In genomic region chr2:91978547-91978946, GRCm38 (mm10) we compare ENCODE assay signal across 18 mouse cellular contexts. TPM values are rescaled to one million over a fixed set of nuclear protein-coding genes. Genes with fewer than 3 reads are reported as not detected.
DNase-seq lines count a peak whose midpoint lies in the region; ATAC-seq and TF ChIP-seq lines count a peak whose summit lies in the region.
"Had no signal": no experiment of that assay in that cellular context is flagged by ENCODE, and none has a peak within 500 bp of the region (broad histone marks: within the 10 kb centered on the region; RNA-seq: fewer than 3 reads in every experiment).

No protein-coding gene starts in this region.

- no peak for DNase-seq in forebrain, embryonic 10.5 days (ENCODE audit: extremely low spot score, low spot score)
- DNase-seq in forebrain, embryonic 11.5 days (ENCODE audit: low spot score) = no peak
- DNase-seq in hindbrain, embryonic 11.5 days (ENCODE audit: low spot score) = no peak
- no peak for DNase-seq in stomach, postnatal 0 days (ENCODE audit: low spot score)
- DNase-seq in gastrocnemius, postnatal 36 days = no peak
- DNase-seq in spleen, adult 18-20 months = no peak
- DNase-seq: adrenal gland, adult 2 months; cerebellum, postnatal 10 days; kidney, adult 2 months; liver, embryonic 13.5 days had no signal

- TF ChIP-seq CTCF in stomach, postnatal 0 days (IDR thresholded peaks at IDR 0.05; ENCODE audit: low read depth) = no peak

- WGBS in forebrain, embryonic 10.5 days = 50% methylated on average over 2 of the region's 2 CpGs
- 30% methylated on average over 2 of the region's 2 CpGs for WGBS in forebrain, embryonic 11.5 days
- 31% methylated on average over 2 of the region's 2 CpGs for WGBS in hindbrain, embryonic 13.5 days
- WGBS in hindbrain, embryonic 11.5 days = 26% methylated on average over 2 of the region's 2 CpGs
- 17% methylated on average over 2 of the region's 2 CpGs for WGBS in stomach, embryonic 14.5 days
- WGBS in stomach, postnatal 0 days = 18% methylated on average over 2 of the region's 2 CpGs

- no peak overlapping the region for H3K9ac ChIP-seq in forebrain, embryonic 11.5 days (ENCODE audit: low read length)
- no peak overlapping the region for H3K9ac ChIP-seq in hindbrain, embryonic 13.5 days
- no peak overlapping the region for H3K9ac ChIP-seq in hindbrain, embryonic 11.5 days (ENCODE audit: low read depth, low read length)
- H3K9ac ChIP-seq in stomach, embryonic 14.5 days (replicated peaks; ENCODE audit: low read depth, low read length) = no peak overlapping the region
- no peak overlapping the region for H3K9ac ChIP-seq in stomach, postnatal 0 days (ENCODE audit: low read length)
- H3K9ac ChIP-seq: liver, embryonic 13.5 days had no signal

- no peak overlapping the region for H3K4me2 ChIP-seq in forebrain, embryonic 11.5 days (ENCODE audit: low read depth, low read length, severe bottlenecking)
- H3K4me2 ChIP-seq in hindbrain, embryonic 13.5 days = no peak overlapping the region
- H3K4me2 ChIP-seq in hindbrain, embryonic 11.5 days (replicated peaks; ENCODE audit: low read depth, low read length) = no peak overlapping the region
- no peak overlapping the region for H3K4me2 ChIP-seq in stomach, embryonic 14.5 days (replicated peaks; ENCODE audit: low read depth, low read length)
- no peak overlapping the region for H3K4me2 ChIP-seq in stomach, postnatal 0 days (replicated peaks; ENCODE audit: low read depth)
- H3K4me2 ChIP-seq: liver, embryonic 13.5 days had no signal

- TF ChIP-seq EP300 in stomach, postnatal 0 days (optimal IDR thresholded peaks at IDR 0.05) = no peak

- peaks cover 71% of the 10 kb centered on the region for H3K4me1 ChIP-seq in forebrain, embryonic 10.5 days
- peaks cover 8% of the 10 kb centered on the region; the same call in 1 of the 2 replicates for H3K4me1 ChIP-seq in forebrain, embryonic 11.5 days (replicated peaks; ENCODE audit: control insufficient read depth, insufficient read depth, low read length)
- peaks cover 38% of the 10 kb centered on the region for H3K4me1 ChIP-seq in hindbrain, embryonic 13.5 days (replicated peaks)
- H3K4me1 ChIP-seq in hindbrain, embryonic 11.5 days (replicated peaks; ENCODE audit: control insufficient read depth, insufficient read depth, low read length) = peaks cover 12% of the 10 kb centered on the region
- H3K4me1 ChIP-seq in stomach, embryonic 14.5 days (ENCODE audit: control insufficient read depth, insufficient read depth, low read length) = peaks cover 20% of the 10 kb centered on the region
- H3K4me1 ChIP-seq in stomach, postnatal 0 days (replicated peaks; ENCODE audit: control insufficient read depth, insufficient read depth) = 0 out of 2 replicates have a peak, but pooled peaks cover 4% of the 10 kb centered on the region

- no peaks in the 10 kb centered on the region for H3K36me3 ChIP-seq in forebrain, embryonic 10.5 days (replicated peaks)
- H3K36me3 ChIP-seq in forebrain, embryonic 11.5 days (ENCODE audit: control insufficient read depth, insufficient read depth, low read length) = no peaks in the 10 kb centered on the region
- H3K36me3 ChIP-seq in hindbrain, embryonic 13.5 days = no peaks in the 10 kb centered on the region
- H3K36me3 ChIP-seq in hindbrain, embryonic 11.5 days (ENCODE audit: control insufficient read depth, insufficient read depth, low read length) = no peaks in the 10 kb centered on the region
- H3K36me3 ChIP-seq in stomach, embryonic 14.5 days (ENCODE audit: control insufficient read depth, insufficient read depth, low read length) = peaks cover 8% of the 10 kb centered on the region
- no peaks in the 10 kb centered on the region for H3K36me3 ChIP-seq in stomach, postnatal 0 days (ENCODE audit: control insufficient read depth, insufficient read depth, low read length)
- H3K36me3 ChIP-seq: liver, embryonic 13.5 days had no signal

- no peak for ATAC-seq in forebrain, embryonic 11.5 days (replicated peaks; ENCODE audit: low FRiP score)
- peak; percentile 12; the same call in 1 of the 2 replicates for ATAC-seq in hindbrain, embryonic 13.5 days (ENCODE audit: low FRiP score)
- ATAC-seq in hindbrain, embryonic 11.5 days (ENCODE audit: low FRiP score) = no peak
- ATAC-seq in stomach, embryonic 14.5 days (ENCODE audit: insufficient number of reproducible peaks, insufficient read depth, low FRiP score, low read depth) = peak; percentile 34; the same call in 1 of the 2 replicates
- ATAC-seq in stomach, postnatal 0 days (ENCODE audit: low FRiP score, low TSS enrichment) = no peak

- no peaks in the 10 kb centered on the region for H3K9me3 ChIP-seq in forebrain, embryonic 10.5 days
- no peaks in the 10 kb centered on the region for H3K9me3 ChIP-seq in forebrain, embryonic 11.5 days (ENCODE audit: control insufficient read depth, low read length)
- H3K9me3 ChIP-seq in hindbrain, embryonic 13.5 days = no peaks in the 10 kb centered on the region
- no peaks in the 10 kb centered on the region for H3K9me3 ChIP-seq in hindbrain, embryonic 11.5 days (ENCODE audit: control insufficient read depth, low read length)
- H3K9me3 ChIP-seq in stomach, embryonic 14.5 days (ENCODE audit: control insufficient read depth, low read depth, low read length) = no peaks in the 10 kb centered on the region
- no peaks in the 10 kb centered on the region for H3K9me3 ChIP-seq in stomach, postnatal 0 days (ENCODE audit: control insufficient read depth, low read length)
- H3K9me3 ChIP-seq: liver, embryonic 13.5 days had no signal

- 0 out of 2 replicates have a peak overlapping the region, but pooled peaks have one; percentile 40 for H3K27ac ChIP-seq in forebrain, embryonic 10.5 days
- H3K27ac ChIP-seq in forebrain, embryonic 11.5 days (ENCODE audit: low read depth, low read length) = no peak overlapping the region
- H3K27ac ChIP-seq in hindbrain, embryonic 13.5 days = peak overlapping the region; percentile 40; the same call in 1 of the 2 replicates
- H3K27ac ChIP-seq in hindbrain, embryonic 11.5 days (ENCODE audit: low read depth, low read length) = no peak overlapping the region
- H3K27ac ChIP-seq in stomach, embryonic 14.5 days (ENCODE audit: low read length) = peak overlapping the region; percentile 7; the same call in 1 of the 2 replicates
- H3K27ac ChIP-seq in stomach, postnatal 0 days (replicated peaks) = no peak overlapping the region
- H3K27ac ChIP-seq: liver, embryonic 13.5 days; macrophage had no signal

- H3K27me3 ChIP-seq in forebrain, embryonic 10.5 days (ENCODE audit: poor library complexity, severe bottlenecking) = peaks cover 66% of the 10 kb centered on the region
- H3K27me3 ChIP-seq in forebrain, embryonic 11.5 days (ENCODE audit: control insufficient read depth, insufficient read depth, low read length) = peaks cover 30% of the 10 kb centered on the region
- H3K27me3 ChIP-seq in hindbrain, embryonic 13.5 days = peaks cover 50% of the 10 kb centered on the region
- H3K27me3 ChIP-seq in hindbrain, embryonic 11.5 days (ENCODE audit: control insufficient read depth, insufficient read depth, low read length) = peaks cover 41% of the 10 kb centered on the region
- peaks cover 11% of the 10 kb centered on the region; the same call in 1 of the 2 replicates for H3K27me3 ChIP-seq in stomach, embryonic 14.5 days (ENCODE audit: control insufficient read depth, insufficient read depth, low read length)
- H3K27me3 ChIP-seq in stomach, postnatal 0 days (ENCODE audit: control insufficient read depth, insufficient read depth, low read length) = no peaks in the 10 kb centered on the region; the same call in 1 of the 2 replicates

- intact Hi-C loops in gastrocnemius, postnatal 36 days (cut with DNase I) = loop anchor here (5.0 kb wide), 1 partner anchor 41 kb away; no protein-coding TSS in a partner anchor

- H3K4me3 ChIP-seq in forebrain, embryonic 10.5 days = no peak overlapping the region
- H3K4me3 ChIP-seq in forebrain, embryonic 11.5 days (ENCODE audit: low read depth, low read length) = no peak overlapping the region
- H3K4me3 ChIP-seq in hindbrain, embryonic 13.5 days = no peak overlapping the region
- no peak overlapping the region for H3K4me3 ChIP-seq in hindbrain, embryonic 11.5 days (ENCODE audit: low read depth, low read length)
- no peak overlapping the region for H3K4me3 ChIP-seq in stomach, embryonic 14.5 days (ENCODE audit: low read depth, low read length)
- no peak overlapping the region for H3K4me3 ChIP-seq in stomach, postnatal 0 days (ENCODE audit: low read depth, low read length)
- H3K4me3 ChIP-seq: liver, embryonic 13.5 days had no signal

RNA-seq across cellular contexts. Expression of gene Dgkz, which starts 2.9 kb away (rescaled TPM):
- 35.1 and 39.1 TPM in 2 replicates for polyA plus RNA-seq in forebrain, embryonic 10.5 days (2016; fragmentation: Nextera tagmentation; extraction: Ambion mirVana)
- polyA plus RNA-seq in forebrain, embryonic 11.5 days (2014; fragmentation: Nextera tagmentation; extraction: Ambion mirVana) = 32.7 and 35.9 TPM in 2 replicates
- 25.0 and 26.0 TPM in 2 replicates for polyA plus RNA-seq in hindbrain, embryonic 13.5 days (2015; fragmentation: Nextera tagmentation; extraction: Ambion mirVana)
- 24.1 and 28.9 TPM in 2 replicates for polyA plus RNA-seq in hindbrain, embryonic 11.5 days (2014; fragmentation: Nextera tagmentation; extraction: Ambion mirVana)
- 45.4 and 47.9 TPM in 2 replicates for polyA plus RNA-seq in stomach, embryonic 14.5 days (2014; fragmentation: Nextera tagmentation; extraction: Ambion mirVana)
- polyA plus RNA-seq in stomach, postnatal 0 days (2015; fragmentation: Nextera tagmentation; extraction: Ambion mirVana) = 18.6 and 23.2 TPM in 2 replicates
- 10 to 100 TPM; 28.1 to 35.5 TPM for total RNA-seq in gastrocnemius, postnatal 36 days (2021)

RNA-seq across cellular contexts. Expression of gene Gm9821, which starts 33.0 kb away (rescaled TPM):
- polyA plus RNA-seq in forebrain, embryonic 10.5 days (2016; fragmentation: Nextera tagmentation; extraction: Ambion mirVana) = 0.44 and 0.52 TPM in 2 replicates
- 0.36 and 0.90 TPM in 2 replicates for polyA plus RNA-seq in forebrain, embryonic 11.5 days (2014; fragmentation: Nextera tagmentation; extraction: Ambion mirVana)
- 0.13 and 0.25 TPM in 2 replicates for polyA plus RNA-seq in hindbrain, embryonic 13.5 days (2015; fragmentation: Nextera tagmentation; extraction: Ambion mirVana)
- 0.27 and 0.37 TPM in 2 replicates for polyA plus RNA-seq in hindbrain, embryonic 11.5 days (2014; fragmentation: Nextera tagmentation; extraction: Ambion mirVana)
- polyA plus RNA-seq in stomach, embryonic 14.5 days (2014; fragmentation: Nextera tagmentation; extraction: Ambion mirVana) = 1.2 and 1.4 TPM in 2 replicates
- 0.13 and 0.15 TPM in 2 replicates for polyA plus RNA-seq in stomach, postnatal 0 days (2015; fragmentation: Nextera tagmentation; extraction: Ambion mirVana)
- not detected for total RNA-seq in gastrocnemius, postnatal 36 days (2021)
- total RNA-seq: adrenal gland, adult 2 months; layer of hippocampus, adult 18-20 months; left cerebral cortex, adult 8-10 months had no signal
- polyA plus RNA-seq: adrenal gland, adult 2 months; embryonic facial prominence, embryonic 11.5 days; kidney, adult 2 months; small intestine, adult 2 months had no signal

RNA-seq across cellular contexts. Expression of gene Creb3l1, which starts 45.8 kb away (rescaled TPM):
- polyA plus RNA-seq in forebrain, embryonic 10.5 days (2016; fragmentation: Nextera tagmentation; extraction: Ambion mirVana) = 0.73 and 0.86 TPM in 2 replicates
- polyA plus RNA-seq in forebrain, embryonic 11.5 days (2014; fragmentation: Nextera tagmentation; extraction: Ambion mirVana) = 1.7 and 2.3 TPM in 2 replicates
- polyA plus RNA-seq in hindbrain, embryonic 13.5 days (2015; fragmentation: Nextera tagmentation; extraction: Ambion mirVana) = 1.3 and 2.4 TPM in 2 replicates
- 2.0 and 2.2 TPM in 2 replicates for polyA plus RNA-seq in hindbrain, embryonic 11.5 days (2014; fragmentation: Nextera tagmentation; extraction: Ambion mirVana)
- polyA plus RNA-seq in stomach, embryonic 14.5 days (2014; fragmentation: Nextera tagmentation; extraction: Ambion mirVana) = 33.2 and 35.2 TPM in 2 replicates
- polyA plus RNA-seq in stomach, postnatal 0 days (2015; fragmentation: Nextera tagmentation; extraction: Ambion mirVana) = 13.2 and 15.6 TPM in 2 replicates
- total RNA-seq in gastrocnemius, postnatal 36 days (2021) = 1 to 10 TPM; 3.9 to 5.7 TPM
- total RNA-seq: hematopoietic stem cell, adult 5-6 weeks had no signal

RNA-seq across cellular contexts. Expression of gene Mdk, which starts 46.5 kb away (rescaled TPM):
- polyA plus RNA-seq in forebrain, embryonic 10.5 days (2016; fragmentation: Nextera tagmentation; extraction: Ambion mirVana) = 1,773 and 1,865 TPM in 2 replicates
- 1,095 and 1,130 TPM in 2 replicates for polyA plus RNA-seq in forebrain, embryonic 11.5 days (2014; fragmentation: Nextera tagmentation; extraction: Ambion mirVana)
- polyA plus RNA-seq in hindbrain, embryonic 13.5 days (2015; fragmentation: Nextera tagmentation; extraction: Ambion mirVana) = 313 and 316 TPM in 2 replicates
- polyA plus RNA-seq in hindbrain, embryonic 11.5 days (2014; fragmentation: Nextera tagmentation; extraction: Ambion mirVana) = 960 and 984 TPM in 2 replicates
- polyA plus RNA-seq in stomach, embryonic 14.5 days (2014; fragmentation: Nextera tagmentation; extraction: Ambion mirVana) = 1,102 and 1,256 TPM in 2 replicates
- 157 and 170 TPM in 2 replicates for polyA plus RNA-seq in stomach, postnatal 0 days (2015; fragmentation: Nextera tagmentation; extraction: Ambion mirVana)
- 1 to 10 TPM; 1.4 to 4.3 TPM for total RNA-seq in gastrocnemius, postnatal 36 days (2021)
- total RNA-seq: hematopoietic stem cell, adult 5-6 weeks had no signal

RNA-seq across cellular contexts. Expression of gene Chrm4, which starts 51.5 kb away (rescaled TPM):
- polyA plus RNA-seq in forebrain, embryonic 10.5 days (2016; fragmentation: Nextera tagmentation; extraction: Ambion mirVana) = 0.12 and 0.77 TPM in 2 replicates
- polyA plus RNA-seq in forebrain, embryonic 11.5 days (2014; fragmentation: Nextera tagmentation; extraction: Ambion mirVana) = 0.47 and 0.56 TPM in 2 replicates
- 1.0 and 1.1 TPM in 2 replicates for polyA plus RNA-seq in hindbrain, embryonic 13.5 days (2015; fragmentation: Nextera tagmentation; extraction: Ambion mirVana)
- polyA plus RNA-seq in hindbrain, embryonic 11.5 days (2014; fragmentation: Nextera tagmentation; extraction: Ambion mirVana) = 0.20 and 0.42 TPM in 2 replicates
- 0.17 TPM in 1 of 2 replicates, not detected in the other for polyA plus RNA-seq in stomach, embryonic 14.5 days (2014; fragmentation: Nextera tagmentation; extraction: Ambion mirVana)
- polyA plus RNA-seq in stomach, postnatal 0 days (2015; fragmentation: Nextera tagmentation; extraction: Ambion mirVana) = 0.08 and 0.16 TPM in 2 replicates
- not detected for total RNA-seq in gastrocnemius, postnatal 36 days (2021)
- total RNA-seq: hematopoietic stem cell, adult 5-6 weeks had no signal
- polyA plus RNA-seq: macrophage had no signal

Comparison
In these comparisons a context has a peak if more than half of its experiments do, and no peak if none do; other contexts are left out.
1. H3K27ac ChIP-seq: peak in forebrain, embryonic 10.5 days (single experiment), hindbrain, embryonic 13.5 days (single experiment) and stomach, embryonic 14.5 days (single experiment); none in forebrain, embryonic 11.5 days (single experiment), hindbrain, embryonic 11.5 days (single experiment) and stomach, postnatal 0 days (single experiment).
2. ATAC-seq: peak in hindbrain, embryonic 13.5 days (single experiment) and stomach, embryonic 14.5 days (single experiment); none in forebrain, embryonic 11.5 days (single experiment), hindbrain, embryonic 11.5 days (single experiment) and stomach, postnatal 0 days (single experiment).